Mouse (Mus musculus): Measurements from ENCODE around the gene Pgm2l1.

DNA sequence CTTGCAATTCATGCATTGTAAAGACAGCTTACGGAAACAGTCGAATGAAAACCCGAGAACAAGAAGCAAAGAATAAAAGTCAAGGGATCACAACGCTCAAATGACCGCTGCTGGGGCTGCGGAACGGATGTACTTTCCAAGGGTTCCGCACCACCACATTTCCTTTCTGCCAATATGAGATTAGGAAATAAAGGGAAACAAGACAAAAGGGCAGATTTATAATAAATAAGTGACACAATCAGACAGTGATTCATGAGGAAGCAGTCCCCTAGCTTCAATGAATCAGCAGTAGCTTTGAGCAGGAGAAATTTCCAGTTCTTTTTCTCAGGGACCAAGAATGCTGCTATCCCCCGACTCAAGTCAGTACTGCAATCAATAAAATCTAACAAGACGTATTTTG, 11.2 kb upstream of the Pgm2l1 start:
- TF ChIP-seq POLR2A (IDR thresholded peaks at IDR 0.05; ENCODE audit: borderline replicate concordance, insufficient read depth, low read length): no peak
- no peak for TF ChIP-seq CTCF (IDR thresholded peaks at IDR 0.05; ENCODE audit: borderline replicate concordance, insufficient read depth, low read depth, low read length)
